Mouse (Mus musculus) myocyte (in vitro differentiated cells): ENCODE measurements at regions not wholly inside any gene's neighbourhood (a gene's known extent, or its start where the extent isn't known, plus 50 kb on each side); places are given as distances from the start of the nearest gene placed in this dataset.

Experiments used
- E2F4 ChIP-seq: IDR thresholded peaks from one replicate; pipeline ENCODE4 v1.6.1; 2011; ENCODE audit warnings: mild to moderate bottlenecking, control low read depth, moderate library complexity; ENCODE audit not compliant: insufficient read depth
- MAX ChIP-seq: IDR thresholded peaks from one replicate; pipeline ENCODE4 v1.6.1; 2011; ENCODE audit warnings: low read depth, mild to moderate bottlenecking, control low read depth
- MYOG ChIP-seq, 3 experiments: IDR thresholded peaks; one replicate each; pipeline ENCODE4 v1.6.1; 2011; ENCODE audit warnings: control low read depth in 2 of 3, low read depth in 2 of 3, mild to moderate bottlenecking in 2 of 3; ENCODE audit not compliant: insufficient read length in 2 of 3, control insufficient read depth in 1 of 3, insufficient read depth in 1 of 3
- POLR2A ChIP-seq: IDR thresholded peaks from one replicate; pipeline ENCODE4 v1.6.1; 2011; ENCODE audit warnings: low read depth, mild to moderate bottlenecking, control low read depth, moderate library complexity; ENCODE audit not compliant: insufficient read length
- POLR2AphosphoS2 ChIP-seq: IDR thresholded peaks from one replicate; pipeline ENCODE4 v1.6.1; 2011; ENCODE audit warnings: low read depth, control low read depth; ENCODE audit not compliant: insufficient read length
- SRF ChIP-seq: IDR thresholded peaks from one replicate; pipeline ENCODE4 v1.6.1; 2011; ENCODE audit warnings: low read depth; ENCODE audit not compliant: control insufficient read depth, insufficient read length
- TCF12 ChIP-seq: IDR thresholded peaks from one replicate; pipeline ENCODE4 v1.6.1; 2011; ENCODE audit warnings: mild to moderate bottlenecking, control low read depth; ENCODE audit not compliant: poor library complexity, insufficient read depth, severe bottlenecking
- TCF3 ChIP-seq: IDR thresholded peaks from one replicate; pipeline ENCODE4 v1.6.1; 2011; ENCODE audit warnings: low read depth, control low read depth; ENCODE audit not compliant: insufficient read length
- USF1 ChIP-seq: IDR thresholded peaks from one replicate; pipeline ENCODE4 v1.6.1; 2011; ENCODE audit warnings: low read depth, mild to moderate bottlenecking, control low read depth, moderate library complexity

GRCm38 (mm10) chr3:20709661-20710060 is 342.7 kb upstream of the Agtr1b start:
- TF ChIP-seq POLR2AphosphoS2: no peak
- no peak for TF ChIP-seq MYOG (IDR thresholded peaks at IDR 0.05; ENCODE audit: control insufficient read depth in 1 of 3, insufficient read depth in 1 of 3, insufficient read length in 2 of 3, low read depth in 2 of 3)
- TF ChIP-seq SRF: no peak
- TF ChIP-seq POLR2A: no peak
- no peak for TF ChIP-seq USF1
- TF ChIP-seq MAX: no peak
- no peak for TF ChIP-seq TCF12
- no peak for TF ChIP-seq E2F4
- no peak for TF ChIP-seq TCF3
